Mouse (Mus musculus): ENCODE data around the gene Gm49601.

The Gm49601 gene

DNA sequence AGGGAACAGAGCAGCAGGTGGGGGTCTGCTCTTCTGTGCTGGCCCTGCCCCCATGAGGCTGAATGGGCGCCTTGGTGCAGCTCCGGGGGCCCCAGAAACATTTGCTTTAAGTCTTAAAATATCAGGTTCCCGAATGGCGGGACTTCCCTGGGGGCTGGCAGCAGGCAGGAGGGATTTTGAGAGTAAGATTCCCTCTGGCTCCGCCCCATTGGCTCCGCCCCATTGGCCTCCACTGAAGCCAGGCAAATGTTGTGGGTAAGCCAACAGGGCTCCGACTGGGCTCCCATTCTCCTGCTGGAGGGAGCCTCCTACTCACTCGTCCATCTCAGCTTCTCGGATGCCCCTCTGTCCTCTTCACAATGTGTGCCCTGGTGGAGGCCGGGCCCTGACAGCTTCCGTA is 18.0 kb downstream of the Gm49601 start:
- DNase-seq (ENCODE audit: low read depth), result no peak

- no peak for DNase-seq (ENCODE audit: low read depth)
These were observed 20.5 kb downstream of the Gm49601 start for GRCm38 (mm10) chr16:18605705-18606104.

GRCm38 (mm10) chr16:18604267-18604701 is 21.9 kb downstream of the Gm49601 start:
- DNase-seq (ENCODE audit: low read depth), result no peak

- no peak for DNase-seq (ENCODE audit: low read depth)
These were observed 24.8 kb downstream of the Gm49601 start for GRCm38 (mm10) chr16:18601447-18601846.

DNA sequence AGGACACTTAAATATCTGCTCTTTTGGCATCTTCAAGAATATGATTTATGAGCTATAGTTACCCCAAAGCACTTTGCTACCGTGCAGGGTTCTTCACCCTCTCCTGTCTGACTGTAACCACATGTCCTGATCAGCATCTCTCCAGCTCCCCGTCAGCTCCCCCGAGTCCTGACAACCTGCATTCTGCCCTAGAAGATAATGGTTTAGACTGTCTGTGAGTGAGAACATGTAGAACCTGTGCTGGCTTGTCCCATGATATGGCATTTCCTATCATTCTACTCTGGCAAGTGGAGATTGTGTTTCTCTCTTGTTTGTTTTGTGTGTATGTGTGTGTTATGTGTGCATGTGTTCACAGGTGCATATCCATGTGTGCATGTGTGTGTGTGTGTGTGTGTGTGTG is 28.2 kb downstream of the Gm49601 start:
- no peak for DNase-seq (ENCODE audit: low read depth)

GRCm38 (mm10) chr16:18596255-18596654 is 30.0 kb downstream of the Gm49601 start:
- DNase-seq (ENCODE audit: low read depth), result no peak

GRCm38 (mm10) chr16:18593930-18594329 is 32.3 kb downstream of the Gm49601 start:
- DNase-seq (ENCODE audit: low read depth), result no peak

GRCm38 (mm10) chr16:18591047-18592018 is 34.9 kb downstream of the Gm49601 start:
- DNase-seq (ENCODE audit: low read depth), result no peak

GRCm38 (mm10) chr16:18589804-18590790 is 36.1 kb downstream of the Gm49601 start, which contains the start of gene Tbx1:
TSS of gene Tbx1 (minus strand) at chr16:18590671.
- no peak for DNase-seq (ENCODE audit: low read depth)

GRCm38 (mm10) chr16:18589080-18589621 is 37.1 kb downstream of the Gm49601 start:
- no peak for DNase-seq (ENCODE audit: low read depth)

- no peak for DNase-seq (ENCODE audit: low read depth)
These were observed 37.5 kb downstream of the Gm49601 start for GRCm38 (mm10) chr16:18588738-18589055.

- no peak for DNase-seq (ENCODE audit: low read depth)
These were observed 38.1 kb downstream of the Gm49601 start for GRCm38 (mm10) chr16:18587847-18588737.

DNA sequence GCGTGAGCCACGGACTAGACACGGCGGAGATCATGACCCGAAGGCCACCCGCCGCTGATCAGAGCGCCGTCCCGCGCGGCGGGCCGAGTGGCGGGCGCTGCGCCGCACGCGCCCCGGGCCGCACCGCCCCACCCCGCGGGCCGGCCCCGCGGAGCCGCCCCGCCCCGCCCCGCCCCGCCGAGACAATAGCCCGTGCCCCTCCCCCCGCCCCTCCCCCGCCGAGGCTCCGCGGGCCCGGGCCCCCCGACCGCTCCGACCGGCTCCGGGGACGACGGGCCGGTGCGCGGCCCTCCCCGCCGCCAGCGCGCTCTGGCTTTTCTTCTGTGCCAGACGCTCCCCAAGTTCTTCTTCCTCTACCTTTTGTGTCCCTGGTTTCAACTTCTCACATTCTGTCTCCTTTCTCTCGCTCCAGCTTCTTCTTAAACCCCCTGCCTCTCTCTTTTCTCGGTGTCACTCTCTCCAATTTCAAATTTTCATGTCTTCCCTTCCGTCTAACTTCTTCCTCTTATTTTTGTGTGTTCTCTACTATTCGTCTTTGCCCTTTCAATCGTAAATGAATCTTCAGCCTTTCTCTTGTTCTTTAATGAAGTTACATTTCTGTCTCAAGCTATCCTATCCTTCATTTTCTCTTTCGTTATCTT is 39.2 kb downstream of the Gm49601 start:
- no peak for DNase-seq (ENCODE audit: low read depth)

DNA sequence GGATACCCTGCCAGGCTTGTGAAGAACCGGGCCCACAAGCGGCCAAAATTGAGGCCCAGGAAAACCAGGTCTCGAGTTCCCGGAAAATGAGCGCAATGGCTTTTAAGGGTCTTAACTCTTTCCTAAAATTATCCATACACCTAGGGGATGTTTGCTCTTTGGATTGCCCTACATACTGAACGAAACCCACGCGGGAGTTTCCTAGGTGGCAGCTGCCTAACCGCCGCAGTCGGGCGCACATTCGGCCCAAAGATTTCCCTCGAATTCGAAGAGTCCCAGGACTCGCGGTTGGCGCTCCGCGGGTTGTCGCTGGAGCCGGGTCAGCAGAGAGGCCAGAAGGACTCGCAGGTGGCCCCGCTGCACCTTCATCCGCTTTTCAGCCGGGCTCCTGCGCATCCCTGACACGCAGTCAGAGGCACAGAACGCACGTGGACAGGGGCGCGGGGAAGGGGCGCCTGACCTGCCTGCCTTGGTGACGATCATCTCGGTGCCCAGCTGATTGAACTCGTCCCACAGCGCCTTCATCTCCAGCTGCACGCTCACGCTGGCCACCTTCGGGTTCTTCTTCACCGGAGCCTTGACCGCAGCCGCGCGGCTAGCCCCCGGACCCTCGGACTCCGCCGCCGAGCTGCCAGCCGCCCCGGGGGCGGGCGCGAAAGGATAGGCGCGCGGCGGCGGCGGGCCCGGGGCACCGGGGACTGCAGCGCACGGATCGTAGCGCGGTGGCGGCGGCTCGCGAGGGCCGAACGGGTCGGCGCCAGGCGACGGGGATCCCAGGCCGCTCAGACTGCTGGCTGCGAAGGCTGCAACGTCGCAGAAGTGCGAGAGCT is 39.9 kb downstream of the Gm49601 start:
- no peak for DNase-seq (ENCODE audit: low read depth)

DNA sequence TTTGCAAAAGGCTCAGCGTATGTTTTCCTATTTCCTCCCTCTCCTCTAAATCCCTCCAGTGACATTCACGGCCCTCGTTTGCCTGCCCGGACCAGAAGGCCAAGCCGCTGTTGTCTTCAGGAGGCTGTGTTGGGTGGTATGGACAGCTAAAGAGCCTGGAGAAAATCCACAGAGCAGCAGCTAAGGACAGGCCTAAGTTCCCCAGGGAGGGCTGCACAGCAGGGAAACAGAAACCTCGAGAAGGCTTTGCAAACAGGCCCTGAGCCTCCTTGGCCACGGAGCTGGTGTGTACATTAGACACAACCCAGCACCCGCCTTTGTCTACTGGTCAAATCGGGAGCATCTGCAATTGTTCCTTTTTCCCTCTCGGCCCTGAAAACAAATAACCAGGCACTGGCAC is 40.6 kb downstream of the Gm49601 start:
- DNase-seq (ENCODE audit: low read depth), result no peak

DNA sequence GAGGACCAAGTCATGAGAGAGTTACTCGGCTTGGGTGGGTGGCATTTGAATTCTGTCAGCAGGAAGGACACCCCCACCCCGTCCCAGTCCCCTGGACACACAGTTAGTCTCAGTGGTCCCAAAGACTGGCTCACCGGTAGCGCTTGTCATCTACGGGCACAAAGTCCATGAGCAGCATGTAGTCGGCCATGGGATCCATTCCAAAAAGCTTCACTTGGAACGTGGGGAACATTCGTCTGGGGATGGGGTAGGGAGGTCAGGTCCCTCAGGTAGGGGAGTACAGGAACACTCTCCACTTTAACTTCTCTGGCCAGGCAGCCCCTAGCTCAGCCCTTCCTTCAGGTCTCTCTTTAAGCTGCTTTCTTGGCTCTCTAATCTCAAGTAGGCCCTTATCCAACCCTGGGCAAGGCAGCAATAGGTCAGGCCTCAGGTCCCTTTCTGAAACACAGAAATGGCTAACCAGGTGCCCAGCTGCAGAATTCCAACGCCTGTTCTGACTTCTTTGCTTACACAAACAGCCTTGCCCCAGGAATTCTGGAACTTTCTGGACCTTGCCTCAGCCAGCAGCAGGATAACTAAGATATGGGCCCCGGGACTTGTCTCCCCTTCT is 41.2 kb downstream of the Gm49601 start:
- no peak for DNase-seq (ENCODE audit: low read depth)

- DNase-seq (ENCODE audit: low read depth), result no peak
These were observed 42.4 kb downstream of the Gm49601 start for GRCm38 (mm10) chr16:18583673-18584357.

DNA sequence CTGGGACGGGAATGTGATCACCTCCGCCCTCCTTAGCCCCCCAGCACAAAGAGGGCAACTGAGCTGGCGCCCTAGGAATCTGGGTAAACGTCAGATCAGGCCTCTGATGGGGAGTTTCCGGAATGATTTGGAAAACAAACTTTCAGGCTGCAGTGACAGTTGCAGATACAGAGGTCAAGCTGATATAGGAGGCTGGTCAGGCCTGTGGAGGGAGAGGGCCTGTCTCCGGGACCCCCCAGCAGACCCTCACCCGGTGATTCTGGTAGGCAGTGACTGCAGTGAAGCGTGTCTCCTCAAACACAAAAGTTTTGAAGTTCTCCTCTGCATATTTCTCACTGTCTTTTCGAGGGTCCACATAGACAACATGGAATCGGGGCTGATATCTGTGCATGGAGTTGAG is 43.1 kb downstream of the Gm49601 start:
- no peak for DNase-seq (ENCODE audit: low read depth)
